In genomic region chr12:16869870-16870404, GRCm38 (mm10) we compare ENCODE assay signal across 8 mouse cellular contexts. TPM values are rescaled to one million over a fixed set of nuclear protein-coding genes. Genes with fewer than 3 reads are reported as not detected.
DNase-seq lines count a peak whose midpoint lies in the region; ATAC-seq and TF ChIP-seq lines count a peak whose summit lies in the region.

No protein-coding gene starts in this region.

- 0 out of 2 replicates have a peak overlapping the region, but pooled peaks have one; percentile 35 for H3K9ac ChIP-seq in heart, embryonic 11.5 days (ENCODE audit: low read depth, low read length)
- no peak overlapping the region for H3K9ac ChIP-seq in intestine, postnatal 0 days (ENCODE audit: low read depth, low read length)
- 0 out of 2 replicates have a peak overlapping the region, but pooled peaks have one; percentile 10 for H3K9ac ChIP-seq in stomach, embryonic 16.5 days (ENCODE audit: low read length)

- no peak for ATAC-seq in heart, embryonic 11.5 days (replicated peaks; ENCODE audit: insufficient number of reproducible peaks, low FRiP score, low TSS enrichment)
- ATAC-seq in intestine, postnatal 0 days, result no peak
- no peak for ATAC-seq in stomach, embryonic 16.5 days (ENCODE audit: insufficient read depth, low FRiP score)

- no peak for TF ChIP-seq POLR2A in spleen, adult 2 months (IDR thresholded peaks at IDR 0.05; ENCODE audit: low read depth, low read length)

- H3K27me3 ChIP-seq in heart, embryonic 11.5 days (ENCODE audit: control insufficient read depth, insufficient read depth, low read length), result no peaks in the 10 kb centered on the region
- H3K27me3 ChIP-seq in spleen, adult 2 months (ENCODE audit: control insufficient read depth, insufficient read depth, low read length), result no peaks in the 10 kb centered on the region
- H3K27me3 ChIP-seq in intestine, postnatal 0 days (replicated peaks; ENCODE audit: control insufficient read depth, insufficient read depth, low read length), result no peaks in the 10 kb centered on the region
- no peaks in the 10 kb centered on the region for H3K27me3 ChIP-seq in stomach, embryonic 16.5 days (ENCODE audit: control insufficient read depth, insufficient read depth, low read length)

- peaks cover 49% of the 10 kb centered on the region for H3K4me1 ChIP-seq in heart, embryonic 11.5 days (ENCODE audit: control insufficient read depth, insufficient read depth, low read length)
- H3K4me1 ChIP-seq in spleen, adult 2 months (ENCODE audit: control insufficient read depth, insufficient read depth, insufficient read length), result peaks cover 8% of the 10 kb centered on the region; the same call in 1 of the 2 replicates
- H3K4me1 ChIP-seq in intestine, postnatal 0 days (replicated peaks; ENCODE audit: control insufficient read depth, insufficient read depth, low read length), result peaks cover 22% of the 10 kb centered on the region
- H3K4me1 ChIP-seq in stomach, embryonic 16.5 days (ENCODE audit: control insufficient read depth, insufficient read depth, low read length), result peaks cover 58% of the 10 kb centered on the region

- no peak for TF ChIP-seq CTCF in spleen, adult 2 months (IDR thresholded peaks at IDR 0.05; ENCODE audit: extremely low read depth, insufficient read depth, insufficient read length, insufficient replicate concordance)
- no peak for TF ChIP-seq CTCF in intestine, postnatal 0 days (IDR thresholded peaks at IDR 0.05; ENCODE audit: low read depth)

- H3K36me3 ChIP-seq in heart, embryonic 11.5 days (ENCODE audit: control insufficient read depth, insufficient read depth, low read length), result no peaks in the 10 kb centered on the region
- H3K36me3 ChIP-seq in spleen, adult 2 months (ENCODE audit: control insufficient read depth, insufficient read depth, low read length), result no peaks in the 10 kb centered on the region
- no peaks in the 10 kb centered on the region for H3K36me3 ChIP-seq in intestine, postnatal 0 days (ENCODE audit: control insufficient read depth, insufficient read depth)
- no peaks in the 10 kb centered on the region for H3K36me3 ChIP-seq in stomach, embryonic 16.5 days (ENCODE audit: control insufficient read depth, insufficient read depth, low read length)

- no peak for DNase-seq in heart, adult 18-20 months
- no peak for DNase-seq in spleen, adult 2 months (ENCODE audit: low read depth in 1 of 2, low spot score in 2 of 2)
- DNase-seq in spleen, postnatal 10 days (ENCODE audit: low spot score in 2 of 2), result no peak
- DNase-seq in frontal cortex, postnatal 10 days (ENCODE audit: low spot score in 2 of 2), result no peak
- no peak for DNase-seq in retina, embryonic 14.5 days (ENCODE audit: low spot score)

- 37% methylated on average over 9 of the region's 9 CpGs for WGBS in heart, embryonic 11.5 days (ENCODE audit: insufficient replicate concordance)
- WGBS in spleen, adult 2 months, result 72% methylated on average over 9 of the region's 9 CpGs
- WGBS in intestine, postnatal 0 days, result 34% methylated on average over 9 of the region's 9 CpGs
- WGBS in stomach, embryonic 16.5 days, result 34% methylated on average over 9 of the region's 9 CpGs

- peak overlapping the region; percentile 93 for H3K27ac ChIP-seq in heart, embryonic 11.5 days (ENCODE audit: low read depth, low read length)
- H3K27ac ChIP-seq in spleen, adult 2 months (ENCODE audit: insufficient read depth, low read length), result peak overlapping the region; percentile 64
- peak overlapping the region; percentile 65 for H3K27ac ChIP-seq in intestine, postnatal 0 days (ENCODE audit: low read depth, low read length)
- peak overlapping the region; percentile 93 for H3K27ac ChIP-seq in stomach, embryonic 16.5 days (ENCODE audit: low read length)

- no peak overlapping the region for H3K4me3 ChIP-seq in heart, embryonic 11.5 days (ENCODE audit: low read depth, low read length)
- no peak overlapping the region for H3K4me3 ChIP-seq in spleen, adult 2 months (ENCODE audit: extremely low read depth, insufficient read depth, insufficient read length)
- no peak overlapping the region for H3K4me3 ChIP-seq in intestine, postnatal 0 days (ENCODE audit: low read depth, low read length)
- H3K4me3 ChIP-seq in stomach, embryonic 16.5 days (replicated peaks; ENCODE audit: low read length), result no peak overlapping the region

- no peaks in the 10 kb centered on the region for H3K9me3 ChIP-seq in heart, embryonic 11.5 days (replicated peaks; ENCODE audit: control insufficient read depth, low read length)
- H3K9me3 ChIP-seq in intestine, postnatal 0 days (ENCODE audit: control insufficient read depth), result no peaks in the 10 kb centered on the region
- peaks cover 4% of the 10 kb centered on the region; the same call in 1 of the 2 replicates for H3K9me3 ChIP-seq in stomach, embryonic 16.5 days (replicated peaks; ENCODE audit: control insufficient read depth, low read length)

- H3K4me2 ChIP-seq in heart, embryonic 11.5 days, result peak overlapping the region; percentile 36
- H3K4me2 ChIP-seq in intestine, postnatal 0 days (replicated peaks; ENCODE audit: low read depth), result no peak overlapping the region
- peak overlapping the region; percentile 3; the same call in 1 of the 2 replicates for H3K4me2 ChIP-seq in stomach, embryonic 16.5 days (ENCODE audit: low read depth, low read length)

RNA-seq across cellular contexts. Expression of gene Rock2, which starts 24.8 kb away (rescaled TPM):
- 19.8 and 22.2 TPM in 2 replicates for polyA plus RNA-seq in heart, embryonic 11.5 days (2014; fragmentation: Nextera tagmentation; extraction: Ambion mirVana)
- 10 to 100 TPM; 78.3 to 79.9 TPM for total RNA-seq in heart, adult 18-20 months (2021)
- polyA plus RNA-seq in spleen, adult 2 months (2012; rRNA removed), result 3.0 and 3.1 TPM in 2 replicates
- 13.3 and 16.9 TPM in 2 replicates for polyA plus RNA-seq in intestine, postnatal 0 days (2015; fragmentation: Nextera tagmentation; extraction: Ambion mirVana)
- 14.3 and 16.5 TPM in 2 replicates for polyA plus RNA-seq in stomach, embryonic 16.5 days (2015; fragmentation: Nextera tagmentation; extraction: Ambion mirVana)

RNA-seq across cellular contexts. Expression of gene E2f6, which starts 59.2 kb away (rescaled TPM):
- polyA plus RNA-seq in heart, embryonic 11.5 days (2014; fragmentation: Nextera tagmentation; extraction: Ambion mirVana), result 56.0 and 59.7 TPM in 2 replicates
- 10 to 100 TPM; 84.6 to 86.7 TPM for total RNA-seq in heart, adult 18-20 months (2021)
- 6.5 and 9.8 TPM in 2 replicates for polyA plus RNA-seq in spleen, adult 2 months (2012; rRNA removed)
- polyA plus RNA-seq in intestine, postnatal 0 days (2015; fragmentation: Nextera tagmentation; extraction: Ambion mirVana), result 11.7 and 12.1 TPM in 2 replicates
- 26.5 and 27.9 TPM in 2 replicates for polyA plus RNA-seq in stomach, embryonic 16.5 days (2015; fragmentation: Nextera tagmentation; extraction: Ambion mirVana)
